Mouse (Mus musculus): ENCODE data around the gene Stk38l.

Gene Stk38l

GRCm38 (mm10) chr6:146776610-146777389 lies 52.0 kb downstream of the Stk38l start:
- no peak for DNase-seq

GRCm38 (mm10) chr6:146778055-146778454 lies 53.3 kb downstream of the Stk38l start:
- no peak for DNase-seq

- no peak for DNase-seq
Observed at GRCm38 (mm10) chr6:146781566-146781965, 56.8 kb downstream of the Stk38l start.

DNA sequence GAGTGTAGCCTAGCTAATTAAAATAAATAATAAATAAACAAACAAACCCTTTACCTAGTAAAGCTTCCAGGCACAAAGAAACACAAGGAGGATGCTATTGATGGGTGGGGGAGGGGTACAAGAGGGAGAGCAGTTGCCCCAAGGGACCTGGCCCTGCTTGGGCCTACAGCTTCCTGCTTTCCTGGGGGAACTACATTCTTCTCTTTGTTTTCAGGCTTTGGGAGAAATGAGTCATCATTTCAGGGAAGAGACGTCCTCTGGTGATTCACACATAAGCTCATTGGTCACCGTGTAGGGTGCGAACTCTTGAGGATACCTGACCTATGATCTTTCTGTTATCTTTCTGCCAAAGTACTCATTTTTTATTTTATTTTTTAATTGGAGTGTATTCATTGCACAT lies 68.7 kb downstream of the Stk38l start:
- DNase-seq = no peak

DNA sequence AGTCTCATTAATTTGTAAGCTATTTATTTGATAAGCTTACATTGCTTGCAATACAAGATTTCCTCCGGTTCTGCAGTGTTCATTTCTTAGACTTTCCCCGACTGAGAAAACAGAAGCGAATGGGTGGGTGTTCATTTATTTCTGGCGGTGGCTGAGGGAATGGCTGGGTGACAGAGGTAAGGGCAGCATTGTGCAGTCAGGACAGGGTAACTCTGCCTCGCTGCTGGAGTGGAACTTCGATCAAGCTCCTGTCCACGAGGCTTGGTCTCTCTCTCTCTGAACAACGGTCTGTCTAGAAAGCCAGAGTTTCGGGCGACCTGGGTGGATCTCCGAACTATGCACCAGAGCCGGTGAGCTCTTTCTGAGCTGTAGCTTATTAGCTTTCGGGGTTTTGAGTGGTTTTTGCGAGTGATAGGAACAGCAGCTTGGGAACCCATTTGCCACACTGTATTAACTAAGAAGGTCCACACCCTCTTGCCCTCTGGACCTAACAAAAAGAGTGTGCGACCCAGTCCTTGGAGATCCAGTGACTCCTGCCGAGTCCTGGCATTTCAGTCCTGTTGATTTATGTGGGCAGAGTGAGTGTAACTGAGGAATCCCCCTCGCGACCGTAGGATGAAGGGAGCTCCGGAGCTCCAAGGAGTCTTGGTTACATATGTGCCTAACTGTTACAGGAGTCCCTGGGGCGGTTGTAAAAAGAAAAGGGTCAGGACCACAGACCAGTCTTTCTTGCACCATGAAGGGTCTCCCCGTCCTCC lies 70.5 kb downstream of the Stk38l start:
- DNase-seq = peak; percentile 12

DNA sequence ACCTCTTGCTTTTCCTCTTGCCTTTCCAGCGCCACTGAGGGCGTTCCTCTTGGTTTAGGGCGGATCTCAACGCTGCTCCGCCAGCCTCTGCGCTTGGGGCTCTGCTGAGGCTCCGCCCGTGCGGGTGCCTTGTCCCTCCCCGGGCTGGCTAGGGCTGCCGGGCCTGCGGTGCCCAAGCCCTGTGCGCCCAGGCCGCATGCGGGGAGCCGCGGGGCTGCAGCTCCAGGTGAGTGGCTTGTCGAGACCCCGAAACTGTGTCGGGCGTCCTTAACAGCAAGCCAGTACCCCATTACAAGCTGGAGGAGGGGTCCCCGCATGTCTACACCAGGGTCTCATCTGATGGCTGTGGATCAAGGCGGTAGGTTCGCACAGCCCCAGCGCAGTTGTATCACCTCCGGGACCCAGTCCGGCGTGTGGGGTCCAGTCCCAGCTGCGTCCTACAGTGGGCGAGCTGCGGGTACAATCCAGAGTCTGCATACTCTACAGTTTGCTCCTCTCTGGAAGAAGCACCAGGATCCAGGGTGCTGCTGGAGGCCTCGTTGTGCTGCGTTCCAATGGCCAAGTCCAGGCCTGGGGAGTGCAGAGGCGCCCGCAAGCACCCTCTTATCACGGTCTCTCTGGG lies 71.2 kb downstream of the Stk38l start, which contains the start of gene Arntl2:
Arntl2 (plus strand) TSS at position 132 of the 622 bp plus-strand sequence.
- peak; percentile 82 for DNase-seq

DNA sequence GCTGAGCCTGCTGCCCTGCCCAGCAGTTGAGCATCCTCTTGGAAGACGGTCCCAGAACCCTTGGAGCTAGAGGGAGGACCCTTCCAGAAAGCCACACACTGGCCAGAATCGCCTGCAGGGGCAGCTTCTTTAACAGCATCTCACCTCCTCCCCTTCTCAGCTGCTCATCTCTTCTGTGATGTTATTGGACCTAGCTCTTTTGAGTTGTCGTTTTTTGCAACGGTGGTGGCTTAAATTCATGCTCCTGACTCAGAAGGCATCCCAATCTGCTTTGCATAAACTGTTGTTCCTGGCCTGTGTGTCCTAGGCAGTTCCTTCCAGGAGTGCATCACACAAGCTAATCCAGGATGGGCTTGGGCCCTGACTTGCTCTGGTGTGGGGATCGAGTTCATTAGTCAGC lies 72.7 kb downstream of the Stk38l start:
- no peak for DNase-seq

DNA sequence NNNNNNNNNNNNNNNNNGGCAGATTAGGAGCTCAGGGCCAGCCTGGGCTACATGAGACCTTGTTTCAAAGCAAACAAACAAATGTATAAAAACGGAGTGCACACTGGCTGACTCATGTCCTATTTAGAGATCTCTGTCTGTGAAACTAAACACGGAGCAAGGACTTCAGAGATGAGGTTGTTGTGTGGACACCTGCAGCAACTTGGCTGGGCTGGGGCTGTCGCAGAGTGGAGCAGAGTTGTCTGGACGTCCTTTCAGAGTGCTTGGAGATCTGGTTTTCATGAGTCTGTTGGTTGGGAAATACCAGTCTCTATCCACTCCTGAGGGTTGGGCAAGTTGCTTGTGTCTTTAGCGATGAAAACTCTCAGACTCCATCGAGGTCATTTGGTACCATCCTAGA lies 85.2 kb downstream of the Stk38l start:
- DNase-seq = no peak

GRCm38 (mm10) chr6:146813007-146813406 lies 88.2 kb downstream of the Stk38l start:
- DNase-seq = no peak

GRCm38 (mm10) chr6:146820177-146820965 lies 95.6 kb downstream of the Stk38l start:
- no peak for DNase-seq

- no peak for DNase-seq
Observed at GRCm38 (mm10) chr6:146821958-146822357, 97.2 kb downstream of the Stk38l start.

GRCm38 (mm10) chr6:146824727-146825486 lies 100.1 kb downstream of the Stk38l start:
- peak; percentile 82 for DNase-seq

GRCm38 (mm10) chr6:146825487-146825773 lies 100.6 kb downstream of the Stk38l start:
- no peak for DNase-seq
